Mouse (Mus musculus): ENCODE data around the gene Sgip1. TPM values are rescaled to one million over a fixed set of nuclear protein-coding genes. Genes with fewer than 3 reads are reported as not detected.

Gene Sgip1
- total RNA-seq, 2 experiments from 2014 or later, result 0.67 to 1.5 TPM

- DNase-seq, result no peak
These were observed 34.6 kb downstream of the Sgip1 start for GRCm38 (mm10) chr4:102775596-102776270.

GRCm38 (mm10) chr4:102779902-102780301 is 38.8 kb downstream of the Sgip1 start:
- no peak for DNase-seq

- no peak for DNase-seq
These were observed 42.1 kb downstream of the Sgip1 start for GRCm38 (mm10) chr4:102783063-102783748.

GRCm38 (mm10) chr4:102785158-102785557 is 44.1 kb downstream of the Sgip1 start:
- DNase-seq, result no peak

- DNase-seq, result peak; percentile 52
These were observed 51.1 kb downstream of the Sgip1 start for GRCm38 (mm10) chr4:102792100-102792790.

- DNase-seq, result no peak
These were observed 60.4 kb downstream of the Sgip1 start for GRCm38 (mm10) chr4:102801471-102801870.

- no peak for DNase-seq
These were observed 60.8 kb downstream of the Sgip1 start for GRCm38 (mm10) chr4:102801936-102802335.

- DNase-seq, result no peak
These were observed 63.5 kb downstream of the Sgip1 start for GRCm38 (mm10) chr4:102804611-102805010.

GRCm38 (mm10) chr4:102806987-102807386 is 65.9 kb downstream of the Sgip1 start:
- no peak for DNase-seq

- no peak for DNase-seq
These were observed 67.2 kb downstream of the Sgip1 start for GRCm38 (mm10) chr4:102808258-102808657.

- no peak for DNase-seq
These were observed 68.2 kb downstream of the Sgip1 start for GRCm38 (mm10) chr4:102809296-102809695.

- no peak for DNase-seq
These were observed 69.2 kb downstream of the Sgip1 start for GRCm38 (mm10) chr4:102810277-102810676.

- DNase-seq, result no peak
These were observed 70.1 kb downstream of the Sgip1 start for GRCm38 (mm10) chr4:102811007-102811805.

GRCm38 (mm10) chr4:102813346-102813745 is 72.2 kb downstream of the Sgip1 start:
- no peak for DNase-seq

- DNase-seq, result no peak
These were observed 80.7 kb downstream of the Sgip1 start for GRCm38 (mm10) chr4:102821786-102822185.

GRCm38 (mm10) chr4:102824494-102824893 is 83.4 kb downstream of the Sgip1 start:
- DNase-seq, result no peak

GRCm38 (mm10) chr4:102826159-102826558 is 85.1 kb downstream of the Sgip1 start:
- no peak for DNase-seq

- no peak for DNase-seq
These were observed 87.4 kb downstream of the Sgip1 start for GRCm38 (mm10) chr4:102828518-102828917.

- DNase-seq, result no peak
These were observed 92.1 kb downstream of the Sgip1 start for GRCm38 (mm10) chr4:102833191-102833590.

GRCm38 (mm10) chr4:102833726-102834125 is 92.6 kb downstream of the Sgip1 start:
- DNase-seq, result no peak

GRCm38 (mm10) chr4:102834710-102835109 is 93.6 kb downstream of the Sgip1 start:
- DNase-seq, result no peak

GRCm38 (mm10) chr4:102840062-102840798 is 99.1 kb downstream of the Sgip1 start:
- DNase-seq, result no peak

All from gastrocnemius, postnatal 25 days (tissue).